In the genomic region with DNA sequence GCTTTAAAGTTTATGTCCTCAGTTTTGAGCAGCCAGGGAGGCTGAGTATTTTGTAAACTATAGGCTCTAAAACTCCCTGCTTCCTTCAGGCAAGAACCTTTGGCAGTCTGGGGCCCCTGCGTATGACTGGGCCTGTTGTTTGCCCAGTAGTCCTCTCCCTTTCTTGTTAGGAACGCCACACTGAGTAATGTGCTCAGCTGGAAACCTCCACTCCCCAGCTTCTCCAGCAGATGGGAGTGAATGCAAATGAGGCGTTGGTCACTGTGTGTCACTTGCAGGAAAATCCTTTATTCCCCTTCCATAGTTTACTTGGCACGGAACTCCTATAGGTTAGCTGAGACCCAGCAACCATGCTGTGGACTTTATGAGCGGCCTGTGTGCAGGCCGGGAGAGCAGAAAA, we compare ENCODE assay signal across 11 mouse cellular contexts. TPM values are rescaled to one million over a fixed set of nuclear protein-coding genes. Genes with fewer than 3 reads are reported as not detected.
DNase-seq lines count a peak whose midpoint lies in the region; ATAC-seq and TF ChIP-seq lines count a peak whose summit lies in the region.
"Had no signal": no experiment of that assay in that cellular context is flagged by ENCODE, and none has a peak within 500 bp of the region (broad histone marks: within the 10 kb centered on the region; RNA-seq: fewer than 3 reads in every experiment).

No protein-coding gene starts in this region.

- no peaks in the 10 kb centered on the region for H3K9me3 ChIP-seq in midbrain, embryonic 15.5 days
- H3K9me3 ChIP-seq: embryonic facial prominence, embryonic 12.5 days had no signal

- no peak for TF ChIP-seq POLR2A in kidney, adult 2 months (IDR thresholded peaks at IDR 0.05; ENCODE audit: low read depth, low read length)

- H3K27me3 ChIP-seq in midbrain, embryonic 15.5 days (replicated peaks), result no peaks in the 10 kb centered on the region
- H3K27me3 ChIP-seq in kidney, adult 2 months (replicated peaks; ENCODE audit: control insufficient read depth, insufficient read depth, low read length), result no peaks in the 10 kb centered on the region

- WGBS in midbrain, embryonic 15.5 days, result 11% methylated on average over 6 of the region's 6 CpGs
- 69% methylated on average over 6 of the region's 6 CpGs for WGBS in kidney, adult 2 months

- H3K4me1 ChIP-seq in midbrain, embryonic 15.5 days, result peaks cover 38% of the 10 kb centered on the region
- H3K4me1 ChIP-seq in kidney, adult 2 months (ENCODE audit: control insufficient read depth, insufficient read depth, low read length), result peaks cover 2% of the 10 kb centered on the region; the same call in 1 of the 2 replicates

- no peak for TF ChIP-seq CTCF in kidney, adult 2 months (conservative IDR thresholded peaks at IDR 0.05; ENCODE audit: insufficient read depth, insufficient read length, low read depth, low read length)

- DNase-seq in embryo, embryonic 10 days (ENCODE audit: low spot score), result peak; percentile 62
- DNase-seq in embryo, embryonic 9.5 days (ENCODE audit: extremely low spot score), result no peak
- peak; percentile 35 for DNase-seq in right cerebral cortex, postnatal 25 days
- no peak for DNase-seq in right cerebral cortex, adult 18-20 months
- no peak for DNase-seq in kidney, adult 2 months
- DNase-seq in cerebellum, postnatal 36 days, result no peak
- no peak for DNase-seq in right cerebral cortex, postnatal 4 days
- DNase-seq: thymus, postnatal 36 days had no signal

- no peak overlapping the region for H3K4me3 ChIP-seq in midbrain, embryonic 15.5 days
- no peak overlapping the region for H3K4me3 ChIP-seq in kidney, adult 2 months (ENCODE audit: insufficient read depth, low read depth, low read length)
- H3K4me3 ChIP-seq: embryonic facial prominence, embryonic 12.5 days had no signal

- H3K4me2 ChIP-seq in midbrain, embryonic 15.5 days, result peak overlapping the region; percentile 23
- H3K4me2 ChIP-seq: embryonic facial prominence, embryonic 12.5 days; liver, embryonic 11.5 days had no signal

- H3K36me3 ChIP-seq in midbrain, embryonic 15.5 days (replicated peaks), result no peaks in the 10 kb centered on the region
- H3K36me3 ChIP-seq in kidney, adult 2 months (ENCODE audit: control insufficient read depth, insufficient read depth, low read length), result no peaks in the 10 kb centered on the region
- H3K36me3 ChIP-seq: embryonic facial prominence, embryonic 12.5 days had no signal

- no peak overlapping the region for H3K27ac ChIP-seq in midbrain, embryonic 15.5 days
- H3K27ac ChIP-seq in kidney, adult 2 months (ENCODE audit: insufficient read depth, low read depth, low read length), result no peak overlapping the region
- H3K27ac ChIP-seq: embryonic facial prominence, embryonic 12.5 days had no signal

- ATAC-seq in midbrain, embryonic 15.5 days (replicated peaks), result no peak

- no peak overlapping the region for H3K9ac ChIP-seq in midbrain, embryonic 15.5 days
- H3K9ac ChIP-seq: embryonic facial prominence, embryonic 12.5 days had no signal

RNA-seq across cellular contexts. Expression of gene Atp8a1, which starts 4.9 kb away (rescaled TPM):
- polyA plus RNA-seq in midbrain, embryonic 15.5 days (2015; fragmentation: Nextera tagmentation; extraction: Ambion mirVana), result 46.2 and 53.6 TPM in 2 replicates
- 5.1 and 9.0 TPM in 2 replicates for polyA plus RNA-seq in kidney, adult 2 months (2012; rRNA removed)

Comparison
In these comparisons a context has a peak if more than half of its experiments do, and no peak if none do; other contexts are left out.
1. DNase-seq: peak in embryo, embryonic 10 days (single experiment) and right cerebral cortex, postnatal 25 days (single experiment); none in embryo, embryonic 9.5 days (single experiment), right cerebral cortex, adult 18-20 months (single experiment), kidney, adult 2 months (single experiment), cerebellum, postnatal 36 days (0 of 2) and right cerebral cortex, postnatal 4 days (single experiment).